Mouse (Mus musculus): Measurements from ENCODE around the gene Iapp. TPM values are rescaled to one million over a fixed set of nuclear protein-coding genes. Genes with fewer than 3 reads are reported as not detected.
A peak's percentile ranks its signal among the peaks of the same experiment; 100 is the strongest.
"Not testable (repeated sequence)": the region's sequence is repeated elsewhere in the genome, so short reads cannot be mapped to it uniquely, and the experiment has no call there.

Iapp gene
- 0.33 and 0.51 TPM in 2 replicates for polyA plus RNA-seq (2015; fragmentation: Nextera tagmentation; extraction: Ambion mirVana)

DNA sequence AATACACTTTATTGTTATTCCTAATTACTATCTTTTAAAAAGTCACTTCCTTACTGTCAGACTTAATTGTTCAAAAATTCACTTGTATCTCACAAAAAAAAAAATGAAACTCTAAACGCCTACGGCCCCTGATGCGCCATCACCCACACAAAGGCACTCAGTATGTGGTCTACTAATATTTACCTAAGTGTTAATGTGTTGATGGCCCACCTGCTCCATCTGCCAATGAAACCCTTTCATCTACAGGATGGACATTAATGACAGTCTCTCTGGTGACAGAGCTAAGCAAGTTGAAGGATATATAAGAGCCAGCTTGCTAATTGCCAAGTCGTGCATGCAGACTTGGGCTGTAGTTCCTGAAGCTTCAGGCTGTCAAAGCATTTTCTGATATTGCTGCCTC, at the start of gene Iapp:
Gene Iapp, plus strand, starts transcription at position 326 of the 400 bp plus-strand sequence.
- no peaks in the 10 kb centered on the region for H3K9me3 ChIP-seq (replicated peaks; ENCODE audit: low read length)
- no peak within 1 kb of the TSS for H3K27ac ChIP-seq
- 58% methylated on average over 4 of the region's 4 CpGs for WGBS
- DNase-seq (ENCODE audit: low spot score) = no peak
- no peak within 1 kb of the TSS for H3K4me3 ChIP-seq (replicated peaks; ENCODE audit: low read depth, low read length)
- H3K36me3 ChIP-seq (ENCODE audit: insufficient read depth, low read length) = no peaks in the 10 kb centered on the region
- ATAC-seq (replicated peaks; ENCODE audit: low FRiP score, low read depth) = no peak
- no peaks in the 10 kb centered on the region for H3K4me1 ChIP-seq (replicated peaks; ENCODE audit: insufficient read depth, low read length)
- H3K4me2 ChIP-seq (ENCODE audit: low read length) = no peak within 1 kb of the TSS
- no peak for TF ChIP-seq CTCF (IDR thresholded peaks at IDR 0.05; ENCODE audit: low read depth)
- no peaks in the 10 kb centered on the region for H3K27me3 ChIP-seq (ENCODE audit: insufficient read depth, low read length)
- no peak within 1 kb of the TSS for H3K9ac ChIP-seq (ENCODE audit: low read depth, low read length)

GRCm38 (mm10) chr6:142250738-142251307, 47.4 kb upstream of the Iapp start:
- not testable (repeated sequence) for H3K4me1 ChIP-seq (replicated peaks; ENCODE audit: insufficient read depth, low read length); ATAC-seq (replicated peaks; ENCODE audit: low FRiP score, low read depth); H3K27me3 ChIP-seq (ENCODE audit: insufficient read depth, low read length); H3K4me2 ChIP-seq (ENCODE audit: low read length); H3K27ac ChIP-seq; DNase-seq (ENCODE audit: low spot score); H3K9ac ChIP-seq (ENCODE audit: low read depth, low read length); H3K9me3 ChIP-seq (replicated peaks; ENCODE audit: low read length); H3K36me3 ChIP-seq (ENCODE audit: insufficient read depth, low read length); H3K4me3 ChIP-seq (replicated peaks; ENCODE audit: low read depth, low read length)
- WGBS = 91% methylated on average over 1 of the region's 1 CpGs

- 21% methylated on average over 4 of the region's 4 CpGs for WGBS
- Histone ChIP-seq H3K9ac (ENCODE audit: low read depth, low read length) (no peak overlapping the region), H3K9me3 (replicated peaks; ENCODE audit: low read length) (no peaks in the 10 kb centered on the region), H3K4me1 (replicated peaks; ENCODE audit: insufficient read depth, low read length) (no peaks in the 10 kb centered on the region), H3K4me2 (ENCODE audit: low read length) (no peak overlapping the region), H3K36me3 (ENCODE audit: insufficient read depth, low read length) (no peaks in the 10 kb centered on the region), H3K27ac (no peak overlapping the region), H3K27me3 (ENCODE audit: insufficient read depth, low read length) (no peaks in the 10 kb centered on the region), H3K4me3 (replicated peaks; ENCODE audit: low read depth, low read length) (no peak overlapping the region)
- ATAC-seq (replicated peaks; ENCODE audit: low FRiP score, low read depth) (no peak; the same call in 1 of the 2 replicates), DNase-seq (ENCODE audit: low spot score) (peak; percentile 19)
- no peak for TF ChIP-seq CTCF (IDR thresholded peaks at IDR 0.05; ENCODE audit: low read depth)
These were observed 22.3 kb upstream of the Iapp start for GRCm38 (mm10) chr6:142275721-142276442.

GRCm38 (mm10) chr6:142289413-142290118, 8.7 kb upstream of the Iapp start:
- no peak overlapping the region for H3K4me2 ChIP-seq (ENCODE audit: low read length)
- no peaks in the 10 kb centered on the region for H3K36me3 ChIP-seq (ENCODE audit: insufficient read depth, low read length)
- DNase-seq (ENCODE audit: low spot score) (no peak), ATAC-seq (replicated peaks; ENCODE audit: low FRiP score, low read depth) (0 out of 2 replicates have a peak, but pooled peaks have one; percentile 21)
- no peaks in the 10 kb centered on the region for H3K27me3 ChIP-seq (ENCODE audit: insufficient read depth, low read length)
- no peak overlapping the region for H3K4me3 ChIP-seq (replicated peaks; ENCODE audit: low read depth, low read length)
- H3K9me3 ChIP-seq (replicated peaks; ENCODE audit: low read length) = no peaks in the 10 kb centered on the region
- 55% methylated on average over 12 of the region's 12 CpGs for WGBS
- no peak overlapping the region for H3K27ac ChIP-seq
- TF ChIP-seq CTCF (IDR thresholded peaks at IDR 0.05; ENCODE audit: low read depth) = no peak
- no peak overlapping the region for H3K9ac ChIP-seq (ENCODE audit: low read depth, low read length)
- no peaks in the 10 kb centered on the region for H3K4me1 ChIP-seq (replicated peaks; ENCODE audit: insufficient read depth, low read length)

DNA sequence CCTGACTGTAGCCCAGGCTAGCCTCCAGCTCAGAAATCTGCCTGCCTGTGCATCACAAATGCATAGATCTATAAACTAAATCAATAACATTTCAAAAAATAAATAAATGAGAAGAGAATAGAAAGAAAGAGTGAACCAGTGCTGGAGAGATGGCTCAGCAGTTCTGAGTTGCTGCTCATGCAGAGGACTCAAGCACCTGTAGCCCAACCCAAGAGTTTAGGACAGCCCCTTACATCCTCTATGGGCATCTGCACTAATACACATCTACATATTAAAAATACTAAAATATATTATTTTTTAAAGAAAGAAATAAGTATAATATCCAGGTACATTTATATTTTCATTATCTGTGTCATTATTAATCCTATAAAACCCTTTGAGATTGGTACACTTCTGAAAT, 6.9 kb downstream of the Iapp start:
- H3K4me2 ChIP-seq (ENCODE audit: low read length) = no peak overlapping the region
- no peak overlapping the region for H3K27ac ChIP-seq
- H3K4me3 ChIP-seq (replicated peaks; ENCODE audit: low read depth, low read length) = no peak overlapping the region
- no peaks in the 10 kb centered on the region for H3K36me3 ChIP-seq (ENCODE audit: insufficient read depth, low read length)
- no peak for TF ChIP-seq CTCF (IDR thresholded peaks at IDR 0.05; ENCODE audit: low read depth)
- no peaks in the 10 kb centered on the region for H3K27me3 ChIP-seq (ENCODE audit: insufficient read depth, low read length)
- H3K9ac ChIP-seq (ENCODE audit: low read depth, low read length) = no peak overlapping the region
- no peak for ATAC-seq (replicated peaks; ENCODE audit: low FRiP score, low read depth)
- peaks cover 4% of the 10 kb centered on the region; the same call in 1 of the 2 replicates for H3K9me3 ChIP-seq (replicated peaks; ENCODE audit: low read length)
- no peak for DNase-seq (ENCODE audit: low spot score)
- H3K4me1 ChIP-seq (replicated peaks; ENCODE audit: insufficient read depth, low read length) = no peaks in the 10 kb centered on the region

- ATAC-seq (replicated peaks; ENCODE audit: low FRiP score, low read depth) (no peak), DNase-seq (ENCODE audit: low spot score) (no peak)
- no peak overlapping the region for H3K4me2 ChIP-seq (ENCODE audit: low read length)
- H3K27ac ChIP-seq = no peak overlapping the region
- no peak overlapping the region for H3K4me3 ChIP-seq (replicated peaks; ENCODE audit: low read depth, low read length)
- H3K36me3 ChIP-seq (ENCODE audit: insufficient read depth, low read length) = no peaks in the 10 kb centered on the region
- H3K27me3 ChIP-seq (ENCODE audit: insufficient read depth, low read length) = no peaks in the 10 kb centered on the region
- H3K9ac ChIP-seq (ENCODE audit: low read depth, low read length) = no peak overlapping the region
- 80% methylated on average over 5 of the region's 5 CpGs for WGBS
- TF ChIP-seq CTCF (IDR thresholded peaks at IDR 0.05; ENCODE audit: low read depth) = no peak
- peaks cover 4% of the 10 kb centered on the region; the same call in 1 of the 2 replicates for H3K9me3 ChIP-seq (replicated peaks; ENCODE audit: low read length)
- no peaks in the 10 kb centered on the region for H3K4me1 ChIP-seq (replicated peaks; ENCODE audit: insufficient read depth, low read length)
These were observed 16.1 kb downstream of the Iapp start for GRCm38 (mm10) chr6:142314285-142314684.
